Mouse (Mus musculus) embryonic fibroblast, embryonic 13.5 days (primary cell): ENCODE data around the gene Cdkn2d. TPM values are rescaled to one million over a fixed set of nuclear protein-coding genes. Genes with fewer than 3 reads are reported as not detected.

Experiments
- H3K27ac ChIP-seq: 2 replicates; pipeline ENCODE4 v1.5.1; 2012; ENCODE audit warnings: low read length, control low read depth, inconsistent platforms; ENCODE audit not compliant: insufficient read depth
- H3K4me1 ChIP-seq: 2 replicates; pipeline ENCODE4 v1.6.1; 2011; ENCODE audit warnings: low read length; ENCODE audit not compliant: control insufficient read depth, insufficient read depth
- H3K4me3 ChIP-seq: 2 replicates; pipeline ENCODE4 v1.5.1; 2011; ENCODE audit warnings: mild to moderate bottlenecking, control low read depth, low read length; ENCODE audit not compliant: insufficient read depth
- CTCF ChIP-seq: IDR thresholded peaks from 2 replicates; pipeline ENCODE4 v1.5.1; 2011; ENCODE audit warnings: mild to moderate bottlenecking, control low read depth, low read length, moderate library complexity, borderline replicate concordance; ENCODE audit not compliant: insufficient read depth
- POLR2A ChIP-seq: IDR thresholded peaks from 2 replicates; pipeline ENCODE4 v1.6.1; 2011; ENCODE audit warnings: low read depth, mild to moderate bottlenecking, control low read depth, low read length, moderate library complexity
- polyA plus RNA-seq: library from polyadenylated mRNA; stranded (reverse); fragments of >200 nt; gene quantifications from 2 replicates; pipeline ENCODE4 v1.2.4, GENCODE M21; 2011; ENCODE audit warnings: low read depth; ENCODE audit not compliant: missing spikeins, insufficient read length

Gene Cdkn2d
- polyA plus RNA-seq, 1 experiment = 16.5 TPM

GRCm38 (mm10) chr9:21249629-21250508, 41.3 kb downstream of the Cdkn2d start:
- Histone ChIP-seq H3K4me1 (no peaks in the 10 kb centered on the region), H3K27ac (no peak overlapping the region), H3K4me3 (no peak overlapping the region)
- TF ChIP-seq POLR2A (no peak), CTCF (no peak)

- H3K4me1 ChIP-seq = no peaks in the 10 kb centered on the region
Measured at GRCm38 (mm10) chr9:21248326-21248725, 42.9 kb downstream of the Cdkn2d start, which contains the start of gene S1pr5. TSS of gene S1pr5 (minus strand) at chr9:21248443.

GRCm38 (mm10) chr9:21246342-21246741, 44.9 kb downstream of the Cdkn2d start:
- H3K4me1 ChIP-seq = no peaks in the 10 kb centered on the region
- H3K27ac ChIP-seq = no peak overlapping the region
- no peak for TF ChIP-seq POLR2A
- no peak for TF ChIP-seq CTCF
- H3K4me3 ChIP-seq = no peak overlapping the region

More at GRCm38 (mm10) chr9:21248326-21248725, 42.9 kb downstream of the Cdkn2d start, which contains the start of gene S1pr5:
- TF ChIP-seq POLR2A (no peak), CTCF (no peak)
- no peak within 1 kb of the TSS for H3K4me3 ChIP-seq
- no peak within 1 kb of the TSS for H3K27ac ChIP-seq

DNA sequence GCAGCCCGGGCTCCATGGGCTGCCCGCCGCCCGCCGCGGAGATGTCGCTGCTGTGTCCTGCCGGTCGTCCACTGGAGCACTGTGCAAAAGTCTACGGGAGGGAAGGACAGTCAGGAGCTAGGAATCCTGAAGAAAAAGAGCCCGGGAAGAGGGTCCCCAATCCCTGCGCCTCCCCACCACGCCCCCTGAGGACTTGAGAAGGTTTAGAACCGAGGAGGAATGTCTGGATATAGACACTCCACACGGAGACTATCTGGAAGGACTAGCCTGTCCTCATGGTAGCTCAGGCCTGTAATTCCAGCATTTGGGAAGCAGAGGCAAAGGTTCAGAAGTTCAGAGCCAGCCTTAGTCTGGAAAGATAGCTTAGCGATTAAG, 46.1 kb downstream of the Cdkn2d start:
- TF ChIP-seq POLR2A = no peak
- TF ChIP-seq CTCF = no peak
- no peaks in the 10 kb centered on the region for H3K4me1 ChIP-seq
- H3K27ac ChIP-seq = no peak overlapping the region
- H3K4me3 ChIP-seq = 0 out of 2 replicates have a peak overlapping the region, but pooled peaks have one; percentile 5

GRCm38 (mm10) chr9:21244428-21245112, 46.6 kb downstream of the Cdkn2d start:
- TF ChIP-seq POLR2A (no peak), CTCF (no peak)
- Histone ChIP-seq H3K27ac (no peak overlapping the region), H3K4me1 (no peaks in the 10 kb centered on the region), H3K4me3 (peak overlapping the region; percentile 5; the same call in 1 of the 2 replicates)

DNA sequence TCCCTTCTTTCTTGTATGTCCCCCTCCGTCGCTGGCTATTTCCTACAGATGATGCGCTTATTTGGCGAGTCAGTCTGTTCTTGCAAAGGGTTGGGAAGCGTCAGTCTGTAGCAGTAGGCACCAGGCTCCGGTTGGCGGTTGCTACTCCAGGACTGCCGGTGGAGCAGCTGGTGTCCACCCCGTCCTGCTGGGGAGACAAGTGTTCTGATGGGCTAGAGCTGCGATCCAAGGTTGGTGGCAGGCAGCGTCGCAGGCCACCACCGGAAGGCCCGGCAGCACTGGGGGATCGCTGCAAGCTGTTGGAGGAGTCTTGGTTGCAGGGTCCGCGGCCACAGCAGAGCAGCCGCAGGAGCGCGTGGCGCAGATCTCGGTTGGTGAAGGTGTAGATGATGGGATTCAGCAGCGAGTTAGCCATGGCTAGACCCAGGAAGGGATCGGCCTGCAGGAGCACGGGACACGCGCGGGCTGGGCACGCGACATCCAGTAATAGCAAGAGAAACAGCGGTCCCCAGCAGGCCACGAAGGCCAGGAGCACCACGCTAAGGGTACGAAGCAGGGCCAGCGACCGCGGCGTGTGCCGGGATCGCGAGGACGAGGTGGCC, 47.3 kb downstream of the Cdkn2d start:
- Histone ChIP-seq H3K4me1 (no peaks in the 10 kb centered on the region), H3K27ac (no peak overlapping the region), H3K4me3 (0 out of 2 replicates have a peak overlapping the region, but pooled peaks have one; percentile 5)
- no peak for TF ChIP-seq POLR2A
- TF ChIP-seq CTCF = no peak

- H3K4me3 ChIP-seq = no peak overlapping the region
- H3K27ac ChIP-seq = no peak overlapping the region
- peak; percentile 75; the same call in 1 of the 2 replicates for TF ChIP-seq CTCF
- TF ChIP-seq POLR2A = no peak
- H3K4me1 ChIP-seq = no peaks in the 10 kb centered on the region
Measured at GRCm38 (mm10) chr9:21241343-21241742, 49.9 kb downstream of the Cdkn2d start.

DNA sequence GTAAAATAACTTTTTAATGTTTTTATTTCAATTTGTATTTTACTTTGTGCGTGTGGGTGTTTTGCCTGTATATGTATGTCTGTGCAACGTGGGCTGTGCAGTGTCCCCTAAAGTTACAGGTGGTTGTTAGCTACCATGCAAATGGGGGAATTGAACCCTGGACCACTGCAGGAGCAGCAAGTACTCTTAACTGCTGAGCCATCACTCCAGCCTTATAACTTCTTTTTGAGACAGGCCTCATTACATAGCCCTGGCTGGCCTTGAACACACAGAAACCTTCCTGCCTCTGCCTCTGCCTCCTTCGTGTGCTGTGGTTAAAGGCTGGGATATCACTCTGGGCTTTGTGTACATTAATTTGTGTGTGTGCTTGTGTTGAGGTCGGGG, 51.8 kb downstream of the Cdkn2d start:
- Histone ChIP-seq H3K4me1 (no peaks in the 10 kb centered on the region), H3K27ac (no peak overlapping the region), H3K4me3 (peak overlapping the region; percentile 80)
- TF ChIP-seq CTCF (no peak), POLR2A (no peak)

DNA sequence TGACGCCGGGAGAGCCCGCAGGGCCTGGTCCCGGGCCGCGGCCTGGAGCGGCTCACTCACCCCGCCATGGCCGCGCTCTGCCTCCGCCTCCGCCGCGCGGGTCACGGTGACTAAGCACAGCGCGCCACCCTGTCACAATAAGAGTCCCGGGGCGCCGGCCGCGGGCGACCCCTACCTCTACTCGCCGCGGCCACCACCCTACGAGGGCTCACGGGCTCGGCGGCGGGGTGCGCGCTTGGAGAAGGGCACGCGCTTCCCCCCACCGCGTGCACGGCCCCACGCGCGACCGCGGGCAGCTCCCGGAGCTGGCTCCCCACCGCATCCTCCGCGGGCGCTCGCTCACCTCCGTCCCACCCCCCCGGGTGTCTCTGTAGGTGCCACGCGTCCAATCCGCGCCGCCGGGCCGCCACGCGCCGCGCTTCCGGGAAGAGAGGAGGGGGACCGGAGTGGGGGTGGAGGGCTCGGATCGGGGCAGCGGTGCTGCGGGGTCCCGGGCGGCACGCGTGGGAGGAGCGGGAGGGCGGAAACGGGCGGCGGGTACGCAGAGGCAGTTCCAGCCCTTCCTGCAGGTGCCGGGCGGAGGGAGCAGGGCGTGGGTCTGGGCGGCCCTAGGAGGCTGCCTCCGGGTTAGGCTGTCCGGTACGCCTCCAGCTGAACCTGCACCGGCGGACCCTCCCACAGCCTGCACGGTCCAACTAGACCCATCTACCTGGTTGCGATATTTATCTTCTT, 52.3 kb downstream of the Cdkn2d start, which contains the start of gene Keap1:
TSS of gene Keap1 (minus strand) at position 629 of the 732 bp plus-strand sequence.
- TF ChIP-seq CTCF (no peak), POLR2A (peak; percentile 54)
- Histone ChIP-seq H3K4me1 (no peaks in the 10 kb centered on the region), H3K27ac (peak within 1 kb of the TSS; percentile 54), H3K4me3 (peak within 1 kb of the TSS; percentile 80)

Other genes starting within 250 kb of the Cdkn2d start
- not detected in 2 replicates for gene Zglp1, start 224.3 kb downstream of the Cdkn2d start, polyA plus RNA-seq
- gene Gm49373, start 218.3 kb downstream of the Cdkn2d start, polyA plus RNA-seq = 0.35 and 0.44 TPM in 2 replicates
- gene Fdx1l, start 217.8 kb downstream of the Cdkn2d start, polyA plus RNA-seq = 20.9 and 29.0 TPM in 2 replicates
- gene Gm38431, start 199.4 kb downstream of the Cdkn2d start, polyA plus RNA-seq = 2.4 and 5.2 TPM in 2 replicates
- 34.2 and 40.8 TPM in 2 replicates for gene Raver1, start 199.4 kb downstream of the Cdkn2d start, polyA plus RNA-seq
- 11.1 and 15.1 TPM in 2 replicates for gene Tyk2, start 160.2 kb downstream of the Cdkn2d start, polyA plus RNA-seq
- gene Cdc37, start 141.4 kb downstream of the Cdkn2d start, polyA plus RNA-seq = 142 and 166 TPM in 2 replicates
- gene Pde4a, start 125.7 kb downstream of the Cdkn2d start, polyA plus RNA-seq = 14.7 and 20.6 TPM in 2 replicates
- gene Keap1, start 52.0 kb downstream of the Cdkn2d start, polyA plus RNA-seq = 23.2 and 27.4 TPM in 2 replicates
- not detected in 2 replicates for gene S1pr5, start 43.0 kb downstream of the Cdkn2d start, polyA plus RNA-seq
- gene Atg4d, start 26.1 kb downstream of the Cdkn2d start, polyA plus RNA-seq = 5.3 and 8.2 TPM in 2 replicates
- gene Kri1, start 3.4 kb downstream of the Cdkn2d start, polyA plus RNA-seq = 24.9 and 28.9 TPM in 2 replicates
- not detected in 2 replicates for gene Ap1m2, start 20.9 kb upstream of the Cdkn2d start, polyA plus RNA-seq
- gene Slc44a2, start 29.3 kb upstream of the Cdkn2d start, polyA plus RNA-seq = 115 and 125 TPM in 2 replicates
- 80.9 and 94.0 TPM in 2 replicates for gene Ilf3, start 76.5 kb upstream of the Cdkn2d start, polyA plus RNA-seq
- 30.0 and 35.8 TPM in 2 replicates for gene Qtrt1, start 120.4 kb upstream of the Cdkn2d start, polyA plus RNA-seq
- 77.2 and 93.4 TPM in 2 replicates for gene Dnm2, start 133.5 kb upstream of the Cdkn2d start, polyA plus RNA-seq
- 29.6 and 32.1 TPM in 2 replicates for gene Tmed1, start 218.8 kb upstream of the Cdkn2d start, polyA plus RNA-seq
- gene AB124611, start 234.8 kb upstream of the Cdkn2d start, polyA plus RNA-seq = 0.44 TPM in 1 of 2 replicates, not detected in the other